Mouse (Mus musculus) ES-E14 (cell line): Measurements from ENCODE around the gene Elfn2.

ENCODE experiments used
- CHD2 ChIP-seq: IDR thresholded peaks from 2 replicates; pipeline ENCODE4 v1.6.1; 2014; ENCODE audit warnings: mild to moderate bottlenecking, low read depth, low read length, inconsistent platforms
- HCFC1 ChIP-seq: IDR thresholded peaks from 2 replicates; pipeline ENCODE4 v1.6.1; 2012; ENCODE audit warnings: low read length, inconsistent platforms, borderline replicate concordance; ENCODE audit not compliant: insufficient read depth
- MAFK ChIP-seq: IDR thresholded peaks from 2 replicates; pipeline ENCODE4 v1.6.1; 2014; ENCODE audit warnings: mild to moderate bottlenecking, low read depth, low read length, inconsistent platforms; ENCODE audit not compliant: insufficient read depth
- ZC3H11A ChIP-seq: IDR thresholded peaks from 2 replicates; pipeline ENCODE4 v1.6.1; 2012; ENCODE audit warnings: low read depth, mild to moderate bottlenecking, inconsistent platforms, low read length, borderline replicate concordance
- ZNF384 ChIP-seq: IDR thresholded peaks from 2 replicates; pipeline ENCODE4 v1.6.1; 2012; ENCODE audit warnings: low read depth, low read length, inconsistent platforms

- TF ChIP-seq HCFC1, result no peak
- no peak for TF ChIP-seq MAFK
- TF ChIP-seq CHD2, result no peak
- TF ChIP-seq ZC3H11A, result no peak
- no peak for TF ChIP-seq ZNF384
Observed at GRCm38 (mm10) chr15:78750608-78751350, 32.2 kb upstream of the Elfn2 start.
